Mouse (Mus musculus) kidney, adult 9 months (tissue): ENCODE measurements around the gene Nmnat2.

Source experiments
- DNase-seq: peaks from one replicate; pipeline ENCODE4 v3.0.0; 2022

The Nmnat2 gene

DNA sequence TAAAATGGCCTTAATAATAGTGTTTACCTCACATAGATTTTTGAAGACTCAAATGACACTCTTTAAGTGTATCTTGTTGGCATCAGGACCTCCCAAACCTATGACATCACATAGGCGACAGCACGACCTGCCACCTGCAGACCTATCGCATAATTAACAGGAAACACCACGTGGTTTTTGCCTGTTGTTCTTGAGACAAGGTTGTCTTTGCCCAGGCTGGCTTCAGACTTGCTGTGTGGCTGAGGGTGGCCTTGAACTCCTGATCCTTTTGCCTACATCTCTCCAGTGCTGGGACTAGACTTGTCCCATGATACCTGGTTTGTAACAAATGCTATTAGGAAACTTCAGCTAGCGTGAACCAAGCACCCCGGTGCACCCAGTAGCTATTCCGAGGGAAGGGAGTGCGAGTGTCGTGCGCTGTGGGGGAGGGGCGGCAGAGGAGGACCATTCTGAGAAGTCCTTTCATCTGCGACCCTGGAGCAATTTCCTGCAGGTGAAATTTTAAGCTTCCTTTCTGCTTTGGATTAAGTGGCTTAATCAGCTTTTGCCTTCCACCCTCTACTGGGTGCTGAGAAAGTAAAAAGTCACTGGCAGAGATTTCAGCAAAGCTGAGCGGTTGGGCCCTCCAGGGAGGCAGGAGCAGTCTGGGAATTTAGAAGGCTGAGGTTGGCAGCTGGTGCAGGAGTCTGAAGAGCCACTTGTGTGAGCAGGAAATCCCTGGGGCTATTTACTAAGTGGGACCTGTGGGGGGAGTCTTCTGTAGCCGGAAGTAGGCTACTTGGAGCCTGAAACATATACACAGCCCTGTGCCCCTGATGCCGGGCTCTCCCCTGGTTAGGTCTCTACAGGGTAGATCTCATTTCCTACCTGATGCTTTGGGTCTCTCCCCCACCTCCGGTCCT lies 141.3 kb downstream of the Nmnat2 start:
- no peak for DNase-seq

DNA sequence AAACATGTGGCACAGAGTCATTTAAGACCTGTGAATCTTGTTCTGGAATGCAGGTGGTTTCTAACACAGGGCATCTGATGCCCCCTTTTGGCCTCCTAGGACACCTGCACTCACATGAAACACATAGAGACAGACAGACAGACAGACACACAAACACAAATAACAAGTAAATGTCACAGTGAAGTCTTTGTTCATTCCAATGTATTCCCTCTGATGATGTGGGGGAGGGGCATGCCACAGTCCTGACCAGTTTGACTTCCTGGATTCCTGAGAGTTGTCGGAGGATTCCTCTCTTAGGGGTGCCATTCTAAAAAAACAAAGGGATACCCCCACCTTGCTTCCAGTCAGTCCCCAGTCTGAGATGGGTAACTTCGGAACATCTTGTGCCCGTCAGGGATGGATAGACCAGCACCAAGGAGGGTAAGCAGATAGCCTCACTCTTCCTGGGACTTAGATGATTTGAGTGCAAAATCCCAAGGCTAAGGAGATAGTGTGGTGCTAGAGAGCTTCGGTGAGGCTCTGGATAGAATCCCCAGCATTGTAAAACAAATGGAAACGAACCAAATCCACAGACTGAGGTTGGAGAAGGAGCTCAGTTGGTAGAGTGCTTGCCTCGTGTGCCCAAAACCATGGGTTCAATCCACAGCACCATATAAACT lies 142.4 kb downstream of the Nmnat2 start:
- DNase-seq = no peak

DNA sequence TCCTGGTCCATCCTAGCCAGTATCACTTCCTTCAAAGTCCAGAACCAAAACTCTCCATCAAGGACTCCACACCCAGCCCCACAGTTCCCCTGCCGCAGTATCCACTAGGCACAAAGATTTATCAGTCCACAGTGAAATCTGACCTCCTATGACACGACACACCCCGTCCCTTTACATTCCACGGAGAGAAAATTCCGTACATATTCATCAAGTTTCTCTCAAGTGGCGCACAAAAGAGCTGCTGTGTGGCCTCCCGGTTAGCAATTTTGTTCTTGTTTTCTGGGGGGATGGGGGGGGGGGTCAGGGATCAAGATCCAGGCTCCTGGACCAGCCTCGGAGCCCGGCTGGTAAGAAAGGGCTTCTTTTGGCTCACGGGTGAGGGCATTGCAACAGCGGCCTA lies 143.8 kb downstream of the Nmnat2 start:
- DNase-seq = no peak

DNA sequence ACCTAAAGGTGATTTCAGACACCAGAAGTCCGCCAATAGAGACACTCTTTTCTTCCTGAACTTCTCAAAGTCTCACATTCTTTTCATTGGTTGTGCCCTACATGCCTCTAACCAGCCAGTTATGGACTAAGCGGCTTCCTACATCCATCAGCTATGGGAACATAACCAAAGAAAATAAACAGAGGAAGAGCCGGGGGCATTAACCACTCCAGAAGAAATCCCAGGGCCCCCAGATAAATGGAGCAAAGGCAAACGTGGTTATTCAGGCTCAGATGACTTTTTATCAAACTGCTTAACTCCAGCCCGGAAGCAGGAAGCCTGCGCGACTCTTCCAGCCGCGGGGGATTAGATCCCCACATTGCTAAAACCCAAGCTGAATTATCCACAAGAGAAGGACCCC lies 146.1 kb downstream of the Nmnat2 start:
- no peak for DNase-seq

DNA sequence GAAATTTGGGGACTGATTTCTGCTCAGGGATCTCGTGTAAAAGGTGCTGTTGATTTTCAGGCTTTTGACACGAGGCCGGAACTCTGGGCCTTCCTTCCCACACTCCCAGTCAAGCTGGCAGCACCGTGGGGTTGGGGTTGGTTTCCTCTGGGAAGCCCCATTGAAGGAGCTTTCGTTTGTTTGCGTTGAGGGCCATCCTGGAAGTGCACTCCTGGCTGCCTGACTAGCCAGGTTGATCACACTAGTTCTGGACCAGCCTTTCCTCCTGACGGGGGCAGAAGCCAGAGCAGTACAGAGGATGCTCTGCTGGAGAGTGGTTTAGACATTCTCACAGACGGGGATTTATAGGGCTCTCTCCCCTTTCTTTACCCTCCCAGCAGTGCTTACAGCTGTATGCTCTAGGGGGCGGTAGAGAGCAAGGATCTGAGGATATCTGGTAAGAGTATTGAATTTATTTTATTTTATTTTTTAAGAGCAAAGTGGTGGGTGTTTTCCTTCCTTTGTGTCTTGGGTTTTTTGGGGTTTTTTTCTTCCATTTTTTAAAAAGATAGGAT lies 146.6 kb downstream of the Nmnat2 start:
- DNase-seq = peak; percentile 64

DNA sequence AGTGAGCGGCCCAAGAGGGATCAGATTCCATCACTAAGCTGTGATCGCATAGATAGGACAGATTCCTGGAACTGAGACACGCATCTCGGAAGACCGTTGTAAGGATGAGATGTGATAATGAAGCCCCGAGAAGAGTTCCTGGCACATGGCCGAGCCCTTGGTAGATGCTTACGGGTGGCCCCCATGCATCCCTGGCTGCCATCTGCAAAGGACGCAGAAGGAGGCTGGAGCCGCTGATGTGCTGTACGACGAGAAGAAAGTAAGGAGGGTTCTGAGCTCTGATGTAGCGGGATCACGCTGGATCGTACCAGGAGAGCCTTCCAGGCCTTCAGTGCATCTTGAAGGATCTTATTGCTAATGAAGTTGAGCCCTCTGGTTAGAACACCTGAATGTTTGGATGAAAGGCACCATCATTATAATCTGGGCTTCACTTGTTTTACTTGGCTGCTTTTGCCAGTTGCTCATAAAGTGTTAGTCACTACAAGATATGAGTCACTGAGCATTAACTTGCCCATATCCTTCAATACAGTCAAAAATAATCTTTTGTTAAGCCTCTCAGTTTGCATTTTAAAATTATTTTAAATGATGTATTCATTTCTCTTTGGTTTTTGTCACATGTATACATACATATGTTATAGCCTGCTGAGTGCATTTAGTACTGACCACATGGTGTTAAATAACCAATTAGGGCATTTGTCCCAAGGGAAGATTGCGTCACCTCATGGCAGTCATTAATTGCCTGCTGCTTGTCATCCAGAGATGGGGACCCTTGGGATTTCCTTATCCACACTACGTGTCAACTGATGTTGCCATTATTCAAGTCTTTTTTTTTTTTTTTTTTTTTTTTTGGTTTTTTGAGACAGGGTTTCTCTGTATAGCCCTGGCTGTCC lies 147.7 kb downstream of the Nmnat2 start:
- no peak for DNase-seq

DNA sequence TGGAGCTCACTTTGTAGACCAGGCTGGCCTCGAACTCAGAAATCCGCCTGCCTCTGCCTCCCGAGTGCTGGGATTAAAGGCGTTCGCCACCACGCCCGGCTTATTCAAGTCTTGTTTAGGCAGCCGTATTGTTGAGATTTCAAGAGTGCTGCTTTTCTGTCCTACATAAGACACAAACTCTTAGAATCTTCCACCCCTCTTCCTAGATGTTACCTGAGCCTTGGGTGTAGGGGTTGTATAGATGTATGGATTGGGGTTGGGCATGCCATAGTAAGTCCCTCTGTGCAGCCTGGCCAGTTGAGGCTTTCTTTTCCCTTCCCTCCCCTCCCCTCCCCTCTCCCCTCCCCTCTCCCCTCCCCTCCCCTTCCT lies 148.4 kb downstream of the Nmnat2 start:
- no peak for DNase-seq

DNA sequence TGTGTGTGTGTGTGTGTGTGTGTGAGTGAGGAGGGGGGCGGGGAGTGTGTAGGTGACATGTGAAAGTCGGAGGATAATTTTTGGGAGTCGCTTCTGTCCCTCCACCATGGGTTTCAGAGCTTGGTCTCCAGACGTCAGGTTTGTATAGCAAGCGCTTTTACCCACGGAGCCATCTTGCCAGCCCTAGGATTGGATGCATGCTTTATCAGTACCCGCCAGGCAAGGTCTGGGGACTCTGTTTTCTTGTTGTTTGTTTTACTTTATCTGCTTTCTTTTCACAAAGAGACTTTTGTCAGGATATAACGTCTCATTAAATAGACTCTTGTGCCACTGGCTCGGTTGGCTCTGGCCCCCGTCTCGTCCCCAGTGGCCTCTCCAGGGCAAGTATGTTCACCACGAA lies 150.0 kb downstream of the Nmnat2 start:
- no peak for DNase-seq

DNA sequence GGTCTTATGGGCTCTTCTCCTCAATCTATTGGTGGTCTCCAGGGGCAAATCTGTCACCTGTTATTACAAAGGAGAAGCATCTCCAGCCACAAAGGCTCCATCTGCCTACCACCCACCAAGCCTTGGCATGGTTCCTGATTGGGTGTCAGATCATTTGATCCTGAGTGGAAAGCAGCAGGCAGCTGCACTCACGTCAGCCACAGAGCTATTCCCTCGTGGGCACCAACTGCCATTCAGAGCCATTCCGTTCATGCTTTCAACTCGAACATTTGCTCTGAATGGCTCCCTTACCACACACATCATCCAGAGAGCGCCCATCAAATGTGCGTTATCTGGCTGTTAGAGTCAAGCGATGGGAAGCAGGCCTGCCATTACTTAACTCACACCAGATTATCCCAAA lies 153.1 kb downstream of the Nmnat2 start:
- DNase-seq = no peak

DNA sequence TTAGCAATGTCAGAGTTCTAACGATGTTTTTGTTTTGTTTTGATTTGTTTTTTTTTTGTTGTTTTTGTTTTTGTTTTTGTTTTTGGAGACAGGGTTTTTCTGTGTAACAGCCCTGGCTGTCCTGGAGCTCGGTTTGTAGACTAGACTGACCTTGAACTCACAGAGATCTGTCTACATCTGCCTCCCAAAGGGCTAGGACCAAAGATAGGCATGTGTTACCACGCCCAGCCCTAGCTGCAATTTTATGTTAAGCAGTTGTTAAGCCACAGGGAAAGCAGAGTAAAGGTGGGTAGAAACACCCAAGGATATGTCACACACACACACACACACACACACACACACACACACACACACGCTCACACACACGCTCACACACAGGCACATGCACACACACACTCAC lies 154.6 kb downstream of the Nmnat2 start:
- no peak for DNase-seq

DNA sequence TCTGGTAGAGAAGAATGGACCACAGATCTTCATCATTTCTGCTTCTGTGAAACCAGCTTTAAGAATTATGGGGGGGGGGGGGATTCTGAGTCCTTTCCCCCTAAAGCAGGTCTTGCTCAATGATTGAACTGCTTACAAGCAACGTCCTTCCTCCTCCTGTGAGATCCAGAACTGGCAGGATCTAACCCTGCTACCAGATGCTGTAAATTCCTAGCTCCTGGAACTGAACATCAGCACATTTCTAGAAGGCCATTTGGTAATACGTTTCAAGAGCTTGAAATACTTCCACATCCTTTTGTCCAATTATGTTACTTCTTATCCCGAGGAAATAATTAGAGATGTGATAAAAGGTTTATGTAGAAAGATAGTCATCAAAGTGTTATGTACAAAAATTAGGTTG lies 155.0 kb downstream of the Nmnat2 start:
- no peak for DNase-seq

DNA sequence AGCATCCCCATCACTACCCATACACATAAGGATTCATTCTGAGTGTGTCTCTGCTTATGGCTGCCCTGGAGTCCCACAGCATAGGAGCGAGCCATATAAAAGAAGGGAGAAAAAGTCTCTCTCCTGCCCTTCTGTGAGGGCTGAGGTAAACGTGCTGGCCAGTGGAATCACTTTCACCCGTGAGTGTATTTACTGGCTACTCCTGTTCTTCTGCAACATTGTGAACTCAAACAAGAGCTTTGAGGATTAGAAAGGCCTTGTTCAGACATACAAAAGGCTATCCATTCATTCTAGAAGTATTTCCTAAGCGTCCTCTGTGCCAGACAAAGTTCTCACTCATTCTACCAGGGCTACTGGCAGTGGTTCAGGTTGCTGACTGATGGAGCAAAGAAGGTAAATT lies 156.8 kb downstream of the Nmnat2 start:
- no peak for DNase-seq

DNA sequence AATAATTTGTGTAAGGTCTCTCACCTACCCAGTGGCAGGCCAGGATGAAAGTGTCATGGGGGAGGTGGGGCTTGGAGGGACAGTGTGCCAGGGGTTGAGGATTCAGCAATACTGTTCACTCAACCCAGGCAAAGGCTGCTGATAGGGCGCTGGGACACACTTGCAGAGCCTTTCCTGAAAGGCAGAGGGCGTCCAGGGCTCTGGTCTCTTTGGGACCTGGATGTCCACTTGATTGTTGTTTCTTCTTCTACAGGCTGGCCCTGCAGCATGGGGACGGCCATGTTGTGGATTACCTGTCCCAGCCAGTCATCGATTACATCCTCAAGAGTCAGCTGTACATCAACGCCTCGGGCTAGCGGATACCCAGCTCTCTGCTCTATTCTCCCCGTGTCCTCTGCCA lies 160.5 kb downstream of the Nmnat2 start:
- no peak for DNase-seq

DNA sequence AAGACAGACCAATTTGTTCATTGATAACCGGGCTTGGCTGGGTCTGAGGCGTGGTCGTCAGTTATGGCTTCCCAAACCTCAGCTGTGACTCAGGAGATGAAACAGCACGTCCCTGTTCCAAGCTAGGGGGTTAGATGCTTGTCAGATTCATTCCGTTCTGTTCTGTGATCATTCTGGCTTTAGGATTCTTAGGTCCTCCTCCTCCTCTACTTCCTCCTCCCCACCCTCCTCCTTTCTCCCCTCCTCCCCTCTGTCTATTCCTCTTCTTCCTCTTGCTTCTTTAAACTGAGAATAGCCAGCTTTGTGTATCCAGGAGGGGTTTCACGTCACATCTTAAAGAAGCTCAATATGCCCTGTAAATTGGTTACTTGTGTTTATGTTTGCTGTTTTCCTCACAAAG lies 165.8 kb downstream of the Nmnat2 start:
- DNase-seq = no peak

DNA sequence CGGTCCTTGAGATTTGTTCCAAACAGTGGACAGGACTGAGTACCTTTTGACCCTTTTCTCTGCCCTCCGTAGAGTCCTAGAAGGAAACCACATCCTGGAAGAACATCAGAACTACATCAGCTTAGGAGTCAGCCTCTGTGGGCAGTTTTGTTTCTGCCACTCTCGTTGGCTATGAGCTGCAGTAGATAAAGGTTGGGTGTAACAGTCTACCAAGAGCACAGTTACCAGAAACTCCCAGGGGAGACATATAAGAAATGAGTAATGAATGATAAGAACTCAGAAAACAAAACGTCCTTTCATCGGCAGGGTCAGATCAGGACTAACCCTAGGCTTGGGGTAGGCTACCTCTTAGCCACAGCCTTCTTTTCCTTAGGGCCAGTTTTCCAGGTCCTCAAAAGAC lies 166.5 kb downstream of the Nmnat2 start:
- no peak for DNase-seq

DNA sequence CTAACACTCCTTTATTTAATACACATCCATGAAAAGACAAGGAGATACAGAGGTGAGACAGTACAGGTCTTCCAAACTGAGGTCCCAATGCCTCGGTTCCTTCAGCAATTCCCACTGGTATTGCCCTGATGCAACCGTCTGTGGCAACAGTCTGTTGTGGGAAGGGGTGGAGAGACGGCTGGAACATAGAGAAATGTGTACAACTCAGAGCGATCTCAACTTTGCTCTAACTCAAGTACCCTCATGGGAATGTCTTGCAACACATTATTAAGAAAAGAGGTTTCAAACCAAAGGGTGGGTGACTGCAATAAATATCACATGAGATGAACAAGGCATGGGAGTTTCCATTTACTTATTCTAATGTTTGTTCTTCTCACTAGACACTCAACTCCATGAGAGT lies 168.0 kb downstream of the Nmnat2 start:
- DNase-seq = no peak

DNA sequence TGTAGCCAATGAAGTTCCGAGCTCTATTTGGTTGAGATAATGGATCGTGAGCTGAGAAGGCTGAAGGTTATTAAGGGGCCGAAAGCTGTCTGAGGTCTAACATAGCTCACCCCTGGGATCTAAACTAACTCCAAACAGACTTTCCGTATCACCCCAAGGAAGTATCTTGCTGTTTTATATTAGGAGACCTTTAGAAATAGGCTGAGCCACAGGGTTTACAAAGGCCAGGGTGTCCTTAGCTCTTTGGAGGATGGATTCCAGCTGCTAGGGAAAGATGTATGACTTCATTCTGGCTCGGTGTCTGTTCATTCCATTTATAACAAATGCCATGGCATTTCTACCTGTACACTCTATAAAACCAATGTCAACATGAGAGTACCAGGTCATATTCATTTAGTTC lies 169.7 kb downstream of the Nmnat2 start:
- DNase-seq = no peak

DNA sequence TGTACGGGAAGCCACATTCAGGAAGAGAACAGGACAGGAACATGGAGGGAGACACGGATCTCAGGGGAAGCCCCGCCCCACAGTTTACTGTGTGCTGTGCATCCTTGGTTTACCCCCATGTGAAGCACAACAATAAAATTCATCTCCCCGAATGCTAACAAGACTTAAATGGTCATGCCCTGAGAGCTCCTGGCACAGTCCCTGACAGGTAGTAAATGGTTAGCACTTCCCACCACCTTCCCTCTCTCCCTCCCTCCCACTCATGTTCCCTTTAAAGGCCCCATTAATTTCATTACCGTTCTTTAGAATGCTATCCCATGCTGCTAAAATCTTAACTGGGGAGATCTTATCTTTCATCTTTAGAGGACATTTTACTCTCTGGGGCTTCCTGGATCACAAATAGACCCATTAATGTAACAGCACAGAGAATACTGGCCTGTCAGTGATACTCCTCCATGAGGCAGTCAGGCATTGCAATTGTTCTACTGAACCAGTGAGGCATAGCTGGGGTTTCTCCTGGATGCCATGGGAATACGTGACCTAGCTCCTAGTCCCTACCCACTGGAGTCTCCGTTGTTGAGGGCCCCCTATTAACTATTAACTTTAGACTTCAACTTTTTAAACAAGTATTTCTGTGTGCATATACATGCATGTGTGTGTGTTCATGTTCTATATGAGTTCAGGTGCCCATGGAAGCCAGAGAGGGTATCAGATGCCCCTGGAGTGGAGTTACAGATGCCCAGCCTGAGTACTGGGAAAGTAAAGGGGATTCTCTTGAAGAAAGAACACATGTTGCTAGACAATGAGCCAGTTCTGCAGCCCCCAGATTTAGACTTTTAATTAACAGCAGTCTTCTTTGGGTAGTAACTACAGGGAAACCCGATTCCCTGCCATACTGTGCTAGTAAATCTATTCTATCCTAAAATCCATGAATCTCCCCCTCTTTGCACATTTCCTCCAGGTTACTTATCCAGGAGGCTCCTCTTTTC lies 170.8 kb downstream of the Nmnat2 start:
- DNase-seq = peak; percentile 34

DNA sequence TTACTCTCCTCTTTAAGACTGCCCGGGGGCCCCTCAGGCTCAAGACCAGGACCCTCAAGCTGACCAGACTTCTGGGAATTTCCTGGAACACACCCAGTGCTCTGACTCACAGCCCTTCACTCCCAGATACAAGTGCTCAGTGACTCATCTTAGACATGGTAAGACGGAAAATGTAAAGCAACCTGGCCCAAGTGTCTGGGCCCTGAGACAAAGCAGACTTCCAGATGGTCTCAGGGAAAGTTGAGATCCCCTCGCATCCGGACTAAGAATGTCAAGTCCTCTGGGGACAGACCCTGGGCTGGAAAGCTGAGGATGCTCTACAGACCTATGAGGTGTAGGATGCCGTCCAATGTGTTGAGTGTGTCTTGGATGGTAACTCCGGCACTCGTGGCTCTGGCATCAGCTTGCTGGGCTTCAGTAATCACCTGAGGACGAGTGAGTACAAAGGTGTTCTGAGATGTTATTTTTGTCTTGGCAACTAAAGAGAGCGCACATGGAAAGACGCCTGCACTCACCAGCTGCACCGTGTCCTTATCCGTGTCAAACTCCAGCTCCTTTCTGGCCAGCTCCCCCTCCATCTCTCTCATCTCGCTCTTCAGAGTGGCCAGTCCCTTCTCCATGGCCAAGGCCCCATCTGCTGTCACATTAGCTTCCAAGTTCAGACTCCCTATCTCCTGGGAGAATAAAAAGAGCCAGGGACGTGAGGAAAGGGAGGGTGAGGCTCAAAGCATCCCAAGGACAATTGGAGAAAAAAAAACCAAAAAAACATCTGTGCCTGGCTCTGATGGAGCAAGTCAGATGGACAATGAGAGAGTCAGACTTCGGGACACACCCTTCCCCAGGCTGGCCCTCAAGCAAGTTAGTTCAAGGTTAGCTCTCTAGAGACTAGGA lies 171.9 kb downstream of the Nmnat2 start:
- no peak for DNase-seq

DNA sequence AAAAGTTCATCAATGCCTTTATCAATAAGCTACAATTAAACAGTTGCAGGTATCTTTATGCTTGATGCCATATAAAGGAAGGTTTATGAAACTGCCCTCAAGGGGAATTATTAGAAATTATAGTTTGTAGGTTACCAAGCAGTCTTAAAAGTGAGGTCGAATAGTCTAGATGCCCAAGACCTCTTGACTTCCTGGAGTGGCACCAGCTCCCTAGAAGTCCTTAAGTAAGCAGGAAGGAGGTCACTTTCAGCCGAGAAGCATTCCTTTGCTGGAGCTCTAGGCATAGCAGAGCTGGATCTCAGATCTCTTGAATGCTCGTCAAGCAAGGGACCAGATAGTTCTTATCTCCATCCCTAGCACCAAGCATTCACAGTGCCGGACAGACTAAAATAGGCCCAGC lies 172.8 kb downstream of the Nmnat2 start:
- DNase-seq = no peak

DNA sequence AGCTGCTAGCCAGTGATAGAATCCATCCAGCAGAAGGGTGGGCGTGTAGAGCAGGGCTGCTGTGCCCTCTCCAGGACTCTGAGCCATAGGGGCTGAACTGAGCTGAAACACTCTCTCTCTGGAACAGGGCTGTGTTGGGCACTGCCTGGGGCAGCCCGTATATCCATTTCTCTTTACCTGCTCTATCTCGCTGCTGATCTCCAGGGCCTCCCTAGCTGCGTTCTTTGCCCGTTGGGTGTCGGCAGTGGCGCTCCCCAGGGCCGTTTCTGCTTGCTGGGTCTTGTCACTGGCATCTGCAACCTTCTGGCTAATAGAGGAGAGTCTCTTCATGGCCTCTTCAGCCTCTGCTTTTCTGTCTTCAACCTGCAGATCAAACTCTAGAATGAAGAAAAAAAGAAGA lies 174.0 kb downstream of the Nmnat2 start:
- DNase-seq = no peak
